Mouse (Mus musculus) G1E (cell line): ENCODE measurements around the gene Gm26897. TPM values are rescaled to one million over a fixed set of nuclear protein-coding genes. Genes with fewer than 3 reads are reported as not detected.

Experiments used
- ATAC-seq: 2 replicates; pipeline ENCODE4 v1.8.0; 2016; ENCODE audit warnings: mild to moderate bottlenecking; ENCODE audit not compliant: insufficient number of reproducible peaks, poor library complexity, low FRiP score, severe bottlenecking; ENCODE audit errors: extremely low read depth
- DNase-seq: peaks from one replicate; pipeline ENCODE4 v3.0.0; 2012; ENCODE audit warnings: low spot score
- H3K27me3 ChIP-seq: 2 replicates; pipeline ENCODE4 v1.6.1; 2012; ENCODE audit warnings: mild to moderate bottlenecking, low read length, inconsistent platforms; ENCODE audit not compliant: insufficient read depth
- H3K36me3 ChIP-seq: replicated peaks from 2 replicates; pipeline ENCODE3; 2012; ENCODE audit warnings: mild to moderate bottlenecking, inconsistent platforms
- H3K4me1 ChIP-seq: 2 replicates; pipeline ENCODE4 v1.6.1; 2012; ENCODE audit warnings: low read depth, low read length, inconsistent platforms, mixed read lengths; ENCODE audit not compliant: insufficient read depth
- H3K4me3 ChIP-seq: 2 replicates; pipeline ENCODE4 v1.5.1; 2012; ENCODE audit warnings: low read depth, mild to moderate bottlenecking, inconsistent platforms, low read length, moderate library complexity, mixed read lengths
- H3K9me3 ChIP-seq: replicated peaks from 2 replicates; pipeline ENCODE4 v1.6.1; 2012; ENCODE audit warnings: inconsistent platforms
- CTCF ChIP-seq: IDR thresholded peaks from 2 replicates; pipeline ENCODE4 v1.5.1; 2012; ENCODE audit warnings: low read depth, low read length, inconsistent platforms, mixed read lengths
- GATA1 ChIP-seq: IDR thresholded peaks from 2 replicates; pipeline ENCODE4 v1.6.1; 2012; ENCODE audit warnings: borderline replicate concordance, low read length, inconsistent platforms, mixed read lengths
- GATA2 ChIP-seq: IDR thresholded peaks from 2 replicates; pipeline ENCODE4 v1.6.1; 2012; ENCODE audit warnings: low read depth, low read length, inconsistent platforms, borderline replicate concordance
- POLR2AphosphoS5 ChIP-seq: IDR thresholded peaks from 2 replicates; pipeline ENCODE4 v1.6.1; 2012; ENCODE audit warnings: low read depth, low read length, inconsistent platforms; ENCODE audit not compliant: insufficient replicate concordance
- TAL1 ChIP-seq: conservative IDR thresholded peaks from 2 replicates; pipeline ENCODE4 v1.6.1; 2012; ENCODE audit warnings: low read depth, low read length, inconsistent platforms, mixed read lengths
- polyA plus RNA-seq: library from polyadenylated mRNA; stranded (reverse); fragments of >175 nt; gene quantifications from 2 replicates; pipeline ENCODE4 v1.2.3, GENCODE M21; 2012
- total RNA-seq, 2 experiments: library from RNA; stranded (forward) in 1 of 2; stranded (reverse) in 1 of 2; fragments of 200-1000 nt in 1 of 2; fragments of >200 nt in 1 of 2; fragmentation: Nextera tagmentation in 1 of 2; gene quantifications; 2 replicates each; pipeline ENCODE4 v1.2.3; 2014 to 2017

The Gm26897 gene
- total RNA-seq (2014; fragmentation: Nextera tagmentation) (not detected in 2 replicates), total RNA-seq (2017) (not detected in 2 replicates), polyA plus RNA-seq (not detected in 2 replicates)

DNA sequence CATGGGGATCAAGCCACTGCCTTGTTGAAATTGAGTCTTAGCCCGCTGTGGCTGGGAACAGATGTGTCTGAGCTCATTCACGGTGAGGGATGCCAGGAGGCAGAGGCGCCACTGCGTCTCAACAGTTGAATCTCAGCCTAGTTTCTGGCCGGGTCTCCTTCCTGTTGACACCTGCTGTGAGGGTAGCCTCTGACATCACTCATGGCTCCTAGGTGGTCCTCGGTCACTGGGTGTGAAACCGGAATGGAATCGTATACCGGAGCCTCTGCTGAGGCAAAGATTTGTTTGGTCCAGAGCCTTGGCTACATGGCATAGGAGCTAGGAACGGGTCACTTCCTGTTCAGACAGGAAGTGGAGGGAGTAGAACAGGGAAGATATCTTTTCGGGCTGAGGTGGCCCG, at the start of gene Gm26897:
Gm26897 (plus strand) TSS at position 74 of the 400 bp plus-strand sequence.
- TF ChIP-seq POLR2AphosphoS5, result no peak
- TF ChIP-seq GATA1, result no peak
- TF ChIP-seq TAL1, result no peak
- no peak for ATAC-seq

DNA sequence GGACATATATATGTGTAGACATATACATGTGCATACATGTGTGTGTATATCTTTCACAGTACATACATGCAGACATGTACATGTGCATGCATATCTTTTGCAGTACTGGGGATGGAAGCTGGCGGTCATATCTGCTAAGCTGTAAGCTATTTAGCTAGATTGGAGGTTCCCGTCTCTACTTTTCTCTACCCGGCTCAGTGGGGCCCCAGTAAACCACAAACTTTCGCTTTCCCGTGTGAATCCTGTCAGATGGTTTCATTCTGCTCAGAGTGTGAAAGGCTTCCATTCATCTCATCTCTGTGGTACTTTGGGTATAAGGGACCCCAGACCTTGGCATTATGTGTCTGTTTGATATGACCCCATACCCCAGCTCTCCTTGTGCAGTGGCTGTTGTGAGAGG, 46.4 kb upstream of the Gm26897 start:
- TF ChIP-seq GATA2 (no peak), POLR2AphosphoS5 (no peak), TAL1 (no peak), CTCF (no peak), GATA1 (no peak)
- Histone ChIP-seq H3K36me3 (no peaks in the 10 kb centered on the region), H3K9me3 (peaks cover 91% of the 10 kb centered on the region), H3K4me1 (no peaks in the 10 kb centered on the region), H3K27me3 (no peaks in the 10 kb centered on the region), H3K4me3 (no peak overlapping the region)
- no peak for DNase-seq
- no peak for ATAC-seq

More for the DNA sequence above, at the start of gene Gm26897:
- H3K9me3 ChIP-seq, result peaks cover 83% of the 10 kb centered on the region
- H3K27me3 ChIP-seq, result no peaks in the 10 kb centered on the region
- H3K4me3 ChIP-seq, result no peak within 1 kb of the TSS
- no peaks in the 10 kb centered on the region for H3K36me3 ChIP-seq
- no peaks in the 10 kb centered on the region for H3K4me1 ChIP-seq
- DNase-seq, result no peak

GRCm38 (mm10) chr5:111688584-111688983, 45.1 kb upstream of the Gm26897 start:
- Histone ChIP-seq H3K4me1 (no peaks in the 10 kb centered on the region), H3K9me3 (peaks cover 91% of the 10 kb centered on the region), H3K4me3 (no peak overlapping the region), H3K27me3 (no peaks in the 10 kb centered on the region), H3K36me3 (no peaks in the 10 kb centered on the region)
- ATAC-seq (no peak), DNase-seq (no peak)
- TF ChIP-seq POLR2AphosphoS5 (no peak), GATA1 (no peak), TAL1 (no peak), CTCF (no peak), GATA2 (no peak)

DNA sequence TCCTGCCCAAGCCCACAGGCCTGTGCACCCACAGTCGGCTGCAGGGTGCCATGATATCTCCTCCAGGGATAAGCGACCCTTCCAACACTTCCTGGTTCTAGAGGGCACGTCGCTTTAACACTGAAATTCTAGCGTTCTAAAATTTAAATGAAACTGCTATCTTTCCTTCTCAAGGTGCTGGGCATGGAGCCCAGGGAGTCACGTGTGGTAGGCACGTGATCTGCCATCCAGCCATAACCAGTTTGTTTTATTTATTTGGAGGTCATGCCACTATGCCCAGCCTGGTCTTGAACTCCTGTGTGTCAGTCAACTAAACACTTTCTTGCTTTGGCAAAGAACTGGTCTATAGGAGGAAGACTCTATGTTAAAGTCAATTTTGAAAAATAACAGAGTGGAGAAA, 35.7 kb upstream of the Gm26897 start:
- no peak for TF ChIP-seq GATA2
- TF ChIP-seq TAL1, result no peak
- no peak for TF ChIP-seq CTCF
- no peak for TF ChIP-seq GATA1
- no peak for TF ChIP-seq POLR2AphosphoS5
- Histone ChIP-seq H3K9me3 (peaks cover 91% of the 10 kb centered on the region), H3K4me1 (no peaks in the 10 kb centered on the region), H3K36me3 (no peaks in the 10 kb centered on the region), H3K4me3 (no peak overlapping the region), H3K27me3 (no peaks in the 10 kb centered on the region)
- no peak for DNase-seq
- ATAC-seq, result no peak

DNA sequence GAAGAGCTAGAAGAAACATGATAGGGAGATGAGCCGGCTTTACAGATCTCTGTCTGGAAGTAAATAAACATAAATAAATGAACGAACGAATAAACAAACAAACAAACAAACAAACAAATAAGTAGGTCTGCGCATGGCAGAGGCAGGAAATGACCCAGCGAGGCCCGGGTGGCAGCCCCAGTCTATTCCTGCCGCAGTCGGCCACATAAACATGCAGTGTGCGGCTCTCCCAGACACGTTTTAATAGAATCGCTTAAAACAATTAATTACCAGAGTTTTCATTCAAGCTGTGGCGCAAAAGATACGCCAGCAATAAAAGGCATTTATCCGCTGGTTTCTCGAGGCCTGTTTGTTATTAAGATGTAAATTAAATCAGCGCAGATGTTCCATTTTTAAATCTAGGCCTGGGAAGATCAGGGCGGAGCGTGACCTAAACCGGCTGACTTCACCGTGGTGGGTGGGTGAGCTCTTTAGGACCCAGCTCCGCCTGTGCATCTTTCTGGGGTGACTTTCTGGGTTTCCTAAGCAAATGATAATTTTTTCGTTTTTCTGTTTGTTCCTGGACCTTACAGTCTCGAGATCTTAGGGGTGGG, 33.9 kb upstream of the Gm26897 start:
- H3K4me1 ChIP-seq, result no peaks in the 10 kb centered on the region
- no peak for TF ChIP-seq POLR2AphosphoS5
- TF ChIP-seq GATA1, result no peak
- TF ChIP-seq CTCF, result no peak
- TF ChIP-seq GATA2, result no peak
- TF ChIP-seq TAL1, result no peak

DNA sequence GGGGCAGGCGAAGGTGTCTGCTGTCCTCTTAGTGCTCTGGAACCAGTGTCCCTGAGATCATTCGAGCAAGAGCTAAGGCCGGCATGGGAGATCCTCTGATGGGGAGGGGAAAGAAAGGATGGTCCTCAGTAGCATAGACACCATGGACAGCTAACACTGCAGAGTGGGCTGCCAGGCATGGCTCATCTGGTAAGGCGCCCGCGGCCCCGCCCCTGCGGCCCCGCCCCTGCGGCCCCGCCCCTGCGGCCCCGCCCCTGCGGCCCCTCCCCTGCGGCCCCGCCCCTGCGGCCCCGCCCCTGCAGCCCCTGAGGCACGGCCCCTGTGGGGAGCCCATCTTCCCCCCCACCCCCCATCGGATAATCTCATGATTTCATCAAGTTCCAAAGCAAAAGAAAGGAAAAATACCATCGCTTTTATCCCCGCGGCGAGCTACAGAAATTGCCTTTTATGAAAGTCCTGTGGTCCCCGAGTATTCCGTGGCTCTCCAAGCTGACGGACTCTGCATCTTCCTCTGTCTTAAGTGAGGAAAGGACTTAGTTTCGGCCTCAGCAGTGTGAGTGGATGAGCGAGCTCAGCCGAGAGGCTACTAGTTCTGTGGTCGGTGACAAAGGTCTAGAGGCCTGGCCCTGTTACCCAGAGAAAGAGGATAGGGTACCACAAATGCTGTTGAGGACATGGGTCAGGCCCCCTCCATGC, 31.9 kb upstream of the Gm26897 start:
- H3K36me3 ChIP-seq, result no peaks in the 10 kb centered on the region
- H3K4me1 ChIP-seq, result no peaks in the 10 kb centered on the region
- TF ChIP-seq TAL1 (no peak), POLR2AphosphoS5 (no peak), GATA2 (no peak), CTCF (no peak), GATA1 (no peak)
- H3K4me3 ChIP-seq, result no peak overlapping the region
- no peak for ATAC-seq
- no peaks in the 10 kb centered on the region for H3K27me3 ChIP-seq
- no peak for DNase-seq
- peaks cover 88% of the 10 kb centered on the region for H3K9me3 ChIP-seq

More for the DNA sequence above, 33.9 kb upstream of the Gm26897 start:
- Histone ChIP-seq H3K36me3 (no peaks in the 10 kb centered on the region), H3K27me3 (no peaks in the 10 kb centered on the region), H3K9me3 (peaks cover 88% of the 10 kb centered on the region), H3K4me3 (no peak overlapping the region)
- DNase-seq (no peak), ATAC-seq (no peak)
